Mouse (Mus musculus): ENCODE measurements around the gene Klhdc9. TPM values are rescaled to one million over a fixed set of nuclear protein-coding genes. Genes with fewer than 3 reads are reported as not detected.

Klhdc9 gene
- polyA plus RNA-seq (2015; fragmentation: Nextera tagmentation; extraction: Ambion mirVana), result 0.49 and 0.56 TPM in 2 replicates

DNA sequence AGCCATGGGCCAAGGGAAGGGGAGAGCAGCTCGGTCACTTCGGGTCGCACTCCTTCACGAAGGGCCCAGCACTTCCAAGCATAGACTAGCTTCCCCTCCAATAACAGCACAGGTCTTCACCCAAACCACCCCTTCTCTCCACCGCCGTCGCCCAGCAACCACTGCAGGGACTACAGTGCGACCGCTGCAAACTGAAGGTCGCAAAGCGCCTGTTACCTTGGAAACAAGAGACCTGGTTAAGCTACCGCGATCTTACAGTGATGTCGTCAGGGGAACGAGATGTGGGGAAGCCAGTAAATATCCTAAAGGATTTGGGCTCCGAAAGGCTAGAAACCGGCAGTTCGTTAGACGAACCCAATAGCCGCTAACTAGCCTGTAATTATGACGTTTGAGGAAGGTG, at the start of gene Klhdc9:
TSS of gene Klhdc9 (minus strand) at position 143 of the 400 bp plus-strand sequence.

DNA sequence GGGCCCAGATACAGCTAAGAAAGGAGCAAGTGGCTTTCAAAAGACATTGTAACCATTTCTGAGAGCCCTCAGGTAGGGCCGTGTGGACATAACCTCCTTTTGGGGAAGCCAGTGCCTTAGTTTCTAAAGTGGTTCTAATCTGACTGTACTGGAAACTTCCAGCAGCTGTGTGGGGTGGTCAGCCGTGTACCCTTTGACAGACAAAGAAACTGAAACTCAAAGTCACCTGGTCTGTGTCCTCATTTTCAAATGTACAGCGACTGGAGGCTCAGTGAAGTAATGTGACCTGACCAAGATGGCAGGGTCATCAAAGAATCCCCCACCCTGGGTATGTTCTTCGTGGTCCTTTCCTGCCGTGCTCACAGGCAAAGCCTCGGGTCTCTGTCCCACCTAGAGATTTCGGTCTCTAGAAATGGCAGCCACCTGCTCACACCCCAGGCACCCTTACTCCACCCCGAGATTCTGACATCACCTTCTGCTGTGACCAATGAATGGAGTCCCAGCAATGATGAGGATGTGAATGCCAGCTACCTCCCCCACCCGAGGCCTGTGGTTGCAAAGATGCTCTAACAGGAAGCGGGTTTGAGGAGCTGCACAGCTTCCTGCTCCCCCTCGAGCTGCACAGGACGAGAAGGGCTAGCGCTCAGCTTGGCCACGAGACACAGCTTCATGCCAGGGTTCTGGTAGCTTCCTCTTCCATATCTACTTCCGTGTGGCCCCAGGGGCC, 27.9 kb upstream of the Klhdc9 start, which contains the start of gene Arhgap30:
TSS of gene Arhgap30 (plus strand) at position 579 of the 727 bp plus-strand sequence.

DNA sequence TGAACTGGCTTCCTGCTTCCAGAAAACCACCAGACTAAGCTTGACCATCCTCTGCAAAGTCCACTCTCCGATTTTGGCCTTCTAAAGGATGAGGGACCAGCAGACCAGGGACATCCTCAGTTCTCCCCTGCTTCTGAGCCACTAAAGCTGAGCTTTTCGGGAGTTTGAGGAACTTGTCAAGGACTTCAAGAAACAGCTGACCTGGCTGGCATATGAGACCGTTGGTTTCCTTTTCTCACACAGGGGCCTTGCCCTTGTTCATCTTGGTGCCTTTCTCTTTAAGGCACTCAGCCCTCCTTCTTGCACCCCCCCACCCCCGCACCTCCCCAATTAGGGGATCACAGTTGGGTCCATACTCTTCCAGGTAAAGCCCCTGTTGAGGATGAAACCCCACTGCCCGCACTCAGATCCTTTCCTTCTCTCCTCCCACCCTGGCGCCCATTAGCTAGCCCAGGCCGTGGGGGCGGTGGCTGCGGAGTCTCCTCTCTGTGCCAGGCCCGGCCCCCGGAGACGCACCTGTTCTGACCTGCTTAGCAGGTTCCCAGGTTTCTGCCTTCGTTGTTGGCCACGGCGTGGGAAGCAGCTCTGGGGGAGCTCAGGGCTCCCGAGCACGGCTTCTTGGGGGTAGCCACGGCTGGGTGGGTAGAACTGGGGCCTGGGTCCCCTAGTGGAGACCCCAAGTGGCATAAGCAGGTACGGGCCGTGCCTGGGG, 9.4 kb upstream of the Klhdc9 start, which contains the start of gene Nectin4:
TSS of gene Nectin4 (plus strand) at position 255 of the 712 bp plus-strand sequence.

DNA sequence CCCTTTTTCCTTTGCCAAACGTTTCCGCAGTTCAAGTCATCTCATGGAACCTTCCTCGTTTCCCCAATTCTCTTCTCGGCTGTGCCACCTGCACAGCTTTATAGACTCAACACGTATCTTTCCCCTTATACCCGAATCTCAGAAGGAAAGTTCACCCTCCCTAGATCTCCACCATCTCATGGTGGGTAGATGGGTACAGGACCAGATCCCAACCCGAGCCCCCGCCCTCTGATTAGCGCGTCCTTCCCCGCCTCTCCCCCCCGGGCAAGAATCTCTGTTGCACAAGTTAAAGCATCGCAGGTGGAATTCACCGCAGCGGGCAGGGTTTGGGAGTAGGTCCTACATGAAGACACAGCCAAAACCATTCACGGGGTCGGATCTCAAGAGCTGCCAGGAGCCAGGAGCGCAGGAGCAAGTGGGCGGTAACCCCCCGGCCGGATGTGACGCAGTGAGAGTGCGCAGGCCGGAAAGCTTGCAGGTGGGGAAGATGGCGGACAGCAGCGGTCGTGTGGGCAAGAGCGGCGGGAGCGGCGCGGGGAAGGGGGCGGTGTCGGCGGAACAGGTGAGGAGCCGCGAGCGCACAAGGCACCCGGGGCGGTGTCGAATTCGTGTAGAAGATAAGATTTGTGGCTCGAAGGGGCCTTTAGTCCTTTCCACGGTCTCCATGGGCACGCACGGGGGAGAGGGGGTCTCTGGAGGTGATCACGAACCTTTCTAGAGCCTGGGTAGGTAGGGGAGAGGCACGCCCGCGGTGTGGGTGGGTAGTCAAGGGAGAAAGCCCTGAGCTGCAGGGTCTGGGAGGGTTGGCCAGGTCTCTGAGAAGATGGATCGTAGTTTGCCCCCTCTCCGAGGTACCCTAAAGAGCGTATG, 15.1 kb downstream of the Klhdc9 start, which contains the start of the genes Nit1 and Pfdn2:
TSS of gene Nit1 (minus strand) at position 422 of the 870 bp plus-strand sequence.
TSS of gene Pfdn2 (plus strand) at position 446 of the 870 bp plus-strand sequence.

DNA sequence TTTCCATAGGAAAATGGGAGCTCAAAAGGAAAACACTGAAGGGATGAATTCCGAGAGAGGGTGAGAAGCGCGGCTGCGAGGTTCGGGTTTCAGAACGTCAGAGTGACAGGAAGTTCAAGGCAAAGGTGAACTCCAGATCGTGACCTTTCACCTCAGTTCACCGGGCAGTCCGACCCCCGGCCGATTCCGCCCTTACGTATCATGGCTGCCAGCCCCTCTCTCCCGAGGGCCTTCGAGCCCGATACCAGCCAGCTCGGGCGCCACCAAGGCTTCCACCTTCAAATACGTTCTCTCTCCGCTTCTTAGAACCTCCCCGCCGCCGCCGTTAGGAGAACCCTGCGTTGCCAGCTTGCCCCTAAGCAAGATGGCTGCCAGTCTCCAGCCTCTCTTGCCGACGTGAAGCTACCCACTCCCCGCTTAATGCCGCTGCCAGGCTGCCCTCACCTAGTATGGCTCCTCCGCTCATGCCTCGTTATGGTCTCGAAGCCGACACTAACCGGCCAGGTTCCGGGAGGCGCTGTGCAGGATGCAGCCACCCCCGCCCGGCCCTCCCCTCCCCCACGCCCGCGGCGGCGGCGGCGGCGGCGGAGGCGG, 31.7 kb downstream of the Klhdc9 start, which contains the start of gene Dedd:
TSS of gene Dedd (plus strand) at position 307 of the 594 bp plus-strand sequence.

Other genes with a start within 250 kb of the Klhdc9 start
- 1.5 and 2.0 TPM in 2 replicates for gene Cfap126, start 246.9 kb downstream of the Klhdc9 start, polyA plus RNA-seq (2015; fragmentation: Nextera tagmentation; extraction: Ambion mirVana)
- gene Sdhc, start 210.2 kb downstream of the Klhdc9 start, polyA plus RNA-seq (2015; fragmentation: Nextera tagmentation; extraction: Ambion mirVana), result 133 and 137 TPM in 2 replicates
- gene Mpz, start 210.1 kb downstream of the Klhdc9 start, polyA plus RNA-seq (2015; fragmentation: Nextera tagmentation; extraction: Ambion mirVana), result 0.06 TPM in 1 of 2 replicates, not detected in the other
- gene Pcp4l1, start 164.5 kb downstream of the Klhdc9 start, polyA plus RNA-seq (2015; fragmentation: Nextera tagmentation; extraction: Ambion mirVana), result 4.2 and 6.1 TPM in 2 replicates
- 0.04 and 0.23 TPM in 2 replicates for gene Nr1i3, start 146.8 kb downstream of the Klhdc9 start, polyA plus RNA-seq (2015; fragmentation: Nextera tagmentation; extraction: Ambion mirVana)
- 13.0 and 14.5 TPM in 2 replicates for gene Tomm40l, start 138.3 kb downstream of the Klhdc9 start, polyA plus RNA-seq (2015; fragmentation: Nextera tagmentation; extraction: Ambion mirVana)
- gene Apoa2, start 135.7 kb downstream of the Klhdc9 start, polyA plus RNA-seq (2015; fragmentation: Nextera tagmentation; extraction: Ambion mirVana), result 5.4 and 10.5 TPM in 2 replicates
- gene Fcer1g, start 126.4 kb downstream of the Klhdc9 start, polyA plus RNA-seq (2015; fragmentation: Nextera tagmentation; extraction: Ambion mirVana), result 259 and 395 TPM in 2 replicates
- gene Adamts4, start 110.4 kb downstream of the Klhdc9 start, polyA plus RNA-seq (2015; fragmentation: Nextera tagmentation; extraction: Ambion mirVana), result 2.1 and 3.0 TPM in 2 replicates
- 120 and 129 TPM in 2 replicates for gene Ndufs2, start 109.4 kb downstream of the Klhdc9 start, polyA plus RNA-seq (2015; fragmentation: Nextera tagmentation; extraction: Ambion mirVana)
- 39.0 and 44.1 TPM in 2 replicates for gene B4galt3, start 90.5 kb downstream of the Klhdc9 start, polyA plus RNA-seq (2015; fragmentation: Nextera tagmentation; extraction: Ambion mirVana)
- gene Ppox, start 79.6 kb downstream of the Klhdc9 start, polyA plus RNA-seq (2015; fragmentation: Nextera tagmentation; extraction: Ambion mirVana), result 146 and 167 TPM in 2 replicates
- 34.0 and 36.2 TPM in 2 replicates for gene Usp21, start 72.8 kb downstream of the Klhdc9 start, polyA plus RNA-seq (2015; fragmentation: Nextera tagmentation; extraction: Ambion mirVana)
- gene Ufc1, start 65.8 kb downstream of the Klhdc9 start, polyA plus RNA-seq (2015; fragmentation: Nextera tagmentation; extraction: Ambion mirVana), result 62.2 and 65.2 TPM in 2 replicates
- gene Dedd, start 31.7 kb downstream of the Klhdc9 start, polyA plus RNA-seq (2015; fragmentation: Nextera tagmentation; extraction: Ambion mirVana), result 21.7 and 22.4 TPM in 2 replicates
- 17.3 and 21.0 TPM in 2 replicates for gene Nit1, start 15.2 kb downstream of the Klhdc9 start, polyA plus RNA-seq (2015; fragmentation: Nextera tagmentation; extraction: Ambion mirVana)
- gene Pfdn2, start 15.1 kb downstream of the Klhdc9 start, polyA plus RNA-seq (2015; fragmentation: Nextera tagmentation; extraction: Ambion mirVana), result 63.8 and 71.4 TPM in 2 replicates
- gene Nectin4, start 9.3 kb upstream of the Klhdc9 start, polyA plus RNA-seq (2015; fragmentation: Nextera tagmentation; extraction: Ambion mirVana), result 0.30 and 0.41 TPM in 2 replicates
- 14.1 and 20.7 TPM in 2 replicates for gene Arhgap30, start 28.2 kb upstream of the Klhdc9 start, polyA plus RNA-seq (2015; fragmentation: Nextera tagmentation; extraction: Ambion mirVana)
- gene Usf1, start 50.5 kb upstream of the Klhdc9 start, polyA plus RNA-seq (2015; fragmentation: Nextera tagmentation; extraction: Ambion mirVana), result 36.7 and 42.8 TPM in 2 replicates
- 2.8 and 4.4 TPM in 2 replicates for gene Tstd1, start 58.1 kb upstream of the Klhdc9 start, polyA plus RNA-seq (2015; fragmentation: Nextera tagmentation; extraction: Ambion mirVana)
- gene F11r, start 76.7 kb upstream of the Klhdc9 start, polyA plus RNA-seq (2015; fragmentation: Nextera tagmentation; extraction: Ambion mirVana), result 24.5 and 31.5 TPM in 2 replicates
- gene Alyref2, start 142.7 kb upstream of the Klhdc9 start, polyA plus RNA-seq (2015; fragmentation: Nextera tagmentation; extraction: Ambion mirVana), result 6.6 and 8.5 TPM in 2 replicates
- gene Itln1, start 174.5 kb upstream of the Klhdc9 start, polyA plus RNA-seq (2015; fragmentation: Nextera tagmentation; extraction: Ambion mirVana), result not detected in 2 replicates
- gene Cd244a, start 198.4 kb upstream of the Klhdc9 start, polyA plus RNA-seq (2015; fragmentation: Nextera tagmentation; extraction: Ambion mirVana), result 8.0 and 8.9 TPM in 2 replicates
- 2.5 and 3.4 TPM in 2 replicates for gene Ly9, start 246.6 kb upstream of the Klhdc9 start, polyA plus RNA-seq (2015; fragmentation: Nextera tagmentation; extraction: Ambion mirVana)

All from spleen, postnatal 0 days (tissue).